Mouse (Mus musculus) kidney, embryonic 14.5 days (tissue): ENCODE measurements at regions not wholly inside any gene's neighbourhood (a gene's known extent, or its start where the extent isn't known, plus 50 kb on each side); places are given as distances from the start of the nearest gene placed in this dataset.

Experiments used
- ATAC-seq: fragments of 200-750 bp; cut with Nextera tagmentation; 2 replicates; pipeline ENCODE4 v1.8.0; 2017; ENCODE audit warnings: moderate number of reproducible peaks, mild to moderate bottlenecking, moderate TSS enrichment, moderate library complexity; ENCODE audit not compliant: low FRiP score, low TSS enrichment
- H3K27ac ChIP-seq: fragments of 300-500 bp; sonication (generic); 2 replicates; pipeline ENCODE4 v1.5.1; 2014; ENCODE audit warnings: low read depth, mild to moderate bottlenecking, low read length, moderate library complexity, mixed read lengths
- H3K27me3 ChIP-seq: fragments of 300-500 bp; sonication (generic); 2 replicates; pipeline ENCODE4 v1.6.1; 2014; ENCODE audit warnings: mild to moderate bottlenecking, low read length; ENCODE audit not compliant: control insufficient read depth, insufficient read depth
- H3K36me3 ChIP-seq: fragments of 300-500 bp; sonication (generic); 2 replicates; pipeline ENCODE4 v1.6.1; 2014; ENCODE audit warnings: low read length, mixed read lengths; ENCODE audit not compliant: control insufficient read depth, insufficient read depth
- H3K4me1 ChIP-seq: fragments of 300-500 bp; sonication (generic); 2 replicates; pipeline ENCODE4 v1.6.1; 2014; ENCODE audit warnings: low read length, mixed read lengths; ENCODE audit not compliant: control insufficient read depth, insufficient read depth
- H3K4me2 ChIP-seq: fragments of 300-500 bp; sonication (generic); replicated peaks from 2 replicates; pipeline ENCODE4 v1.6.1; 2014; ENCODE audit warnings: low read depth, mild to moderate bottlenecking, low read length
- H3K4me3 ChIP-seq: fragments of 300-500 bp; sonication (generic); 2 replicates; pipeline ENCODE4 v1.5.1; 2014; ENCODE audit warnings: mild to moderate bottlenecking, low read length
- H3K9ac ChIP-seq: fragments of 300-500 bp; sonication (generic); 2 replicates; pipeline ENCODE4 v1.6.1; 2014; ENCODE audit warnings: low read depth, mild to moderate bottlenecking, low read length, moderate library complexity
- H3K9me3 ChIP-seq: fragments of 300-500 bp; sonication (generic); 2 replicates; pipeline ENCODE4 v1.6.1; 2016; ENCODE audit warnings: low read length; ENCODE audit not compliant: control insufficient read depth
- WGBS: fragments of 180-500 bp; shearing (Covaris S2); extraction: QIAGEN DNeasy Blood & Tissue Kit; methylation state at CpG from one replicate; pipeline ENCODE4 v1.1.7; 2014; 5-methylcytosine and 5-hydroxymethylcytosine counted together

GRCm38 (mm10) chr13:16289633-16290032 lies 278.0 kb downstream of the Inhba start:
- Histone ChIP-seq H3K27me3 (no peaks in the 10 kb centered on the region), H3K4me2 (no peak overlapping the region), H3K4me3 (no peak overlapping the region), H3K27ac (no peak overlapping the region), H3K36me3 (no peaks in the 10 kb centered on the region), H3K9ac (no peak overlapping the region), H3K9me3 (no peaks in the 10 kb centered on the region), H3K4me1 (no peaks in the 10 kb centered on the region)
- ATAC-seq: no peak
- WGBS: 77% methylated on average over 2 of the region's 2 CpGs

GRCm38 (mm10) chr13:16290784-16291183 lies 279.1 kb downstream of the Inhba start:
- 84% methylated on average over 2 of the region's 2 CpGs for WGBS
- H3K27me3 ChIP-seq: no peaks in the 10 kb centered on the region
- H3K9ac ChIP-seq: no peak overlapping the region
- H3K36me3 ChIP-seq: no peaks in the 10 kb centered on the region
- H3K27ac ChIP-seq: no peak overlapping the region
- no peak overlapping the region for H3K4me3 ChIP-seq
- H3K9me3 ChIP-seq: no peaks in the 10 kb centered on the region
- ATAC-seq: no peak
- H3K4me2 ChIP-seq: no peak overlapping the region
- no peaks in the 10 kb centered on the region for H3K4me1 ChIP-seq

GRCm38 (mm10) chr13:16291661-16292291 lies 280.1 kb downstream of the Inhba start:
- Histone ChIP-seq H3K27me3 (no peaks in the 10 kb centered on the region), H3K4me2 (no peak overlapping the region), H3K27ac (no peak overlapping the region), H3K36me3 (no peaks in the 10 kb centered on the region), H3K4me1 (no peaks in the 10 kb centered on the region), H3K9ac (no peak overlapping the region), H3K9me3 (no peaks in the 10 kb centered on the region), H3K4me3 (no peak overlapping the region)
- 0 out of 2 replicates have a peak, but pooled peaks have one; percentile 16 for ATAC-seq
- WGBS: 79% methylated on average over 6 of the region's 6 CpGs

GRCm38 (mm10) chr13:16299756-16300155 lies 288.1 kb downstream of the Inhba start:
- H3K27ac ChIP-seq: no peak overlapping the region
- H3K36me3 ChIP-seq: no peaks in the 10 kb centered on the region
- no peak overlapping the region for H3K4me2 ChIP-seq
- WGBS: 69% methylated on average over 2 of the region's 2 CpGs
- H3K9me3 ChIP-seq: no peaks in the 10 kb centered on the region
- no peaks in the 10 kb centered on the region for H3K4me1 ChIP-seq
- H3K27me3 ChIP-seq: no peaks in the 10 kb centered on the region
- ATAC-seq: no peak
- H3K9ac ChIP-seq: no peak overlapping the region
- no peak overlapping the region for H3K4me3 ChIP-seq

- Histone ChIP-seq H3K36me3 (no peaks in the 10 kb centered on the region), H3K4me3 (no peak overlapping the region), H3K4me1 (no peaks in the 10 kb centered on the region), H3K4me2 (no peak overlapping the region), H3K9ac (no peak overlapping the region), H3K27ac (no peak overlapping the region), H3K27me3 (no peaks in the 10 kb centered on the region), H3K9me3 (no peaks in the 10 kb centered on the region)
- WGBS: 90% methylated on average over 2 of the region's 2 CpGs
- ATAC-seq: no peak
Observed at GRCm38 (mm10) chr13:16314669-16315068, 303.0 kb downstream of the Inhba start.

GRCm38 (mm10) chr13:16315689-16316088 lies 304.0 kb downstream of the Inhba start:
- no peaks in the 10 kb centered on the region for H3K36me3 ChIP-seq
- H3K9me3 ChIP-seq: no peaks in the 10 kb centered on the region
- 75% methylated on average over 2 of the region's 2 CpGs for WGBS
- no peak overlapping the region for H3K9ac ChIP-seq
- no peak overlapping the region for H3K4me3 ChIP-seq
- no peaks in the 10 kb centered on the region for H3K4me1 ChIP-seq
- H3K27ac ChIP-seq: no peak overlapping the region
- no peaks in the 10 kb centered on the region for H3K27me3 ChIP-seq
- no peak for ATAC-seq
- no peak overlapping the region for H3K4me2 ChIP-seq

- H3K9ac ChIP-seq: no peak overlapping the region
- H3K27me3 ChIP-seq: no peaks in the 10 kb centered on the region
- H3K4me3 ChIP-seq: no peak overlapping the region
- H3K9me3 ChIP-seq: no peaks in the 10 kb centered on the region
- ATAC-seq: no peak
- no peak overlapping the region for H3K4me2 ChIP-seq
- WGBS: 93% methylated on average over 2 of the region's 2 CpGs
- no peaks in the 10 kb centered on the region for H3K36me3 ChIP-seq
- H3K4me1 ChIP-seq: no peaks in the 10 kb centered on the region
- H3K27ac ChIP-seq: no peak overlapping the region
Observed at GRCm38 (mm10) chr13:16316581-16316980, 304.9 kb downstream of the Inhba start.

GRCm38 (mm10) chr13:16317412-16317811 lies 305.8 kb downstream of the Inhba start:
- no peaks in the 10 kb centered on the region for H3K36me3 ChIP-seq
- H3K27ac ChIP-seq: no peak overlapping the region
- H3K4me1 ChIP-seq: no peaks in the 10 kb centered on the region
- no peak overlapping the region for H3K4me3 ChIP-seq
- no peaks in the 10 kb centered on the region for H3K9me3 ChIP-seq
- no peak; the same call in 1 of the 2 replicates for ATAC-seq
- no peak overlapping the region for H3K4me2 ChIP-seq
- 59% methylated on average over 3 of the region's 3 CpGs for WGBS
- no peak overlapping the region for H3K9ac ChIP-seq
- H3K27me3 ChIP-seq: no peaks in the 10 kb centered on the region

GRCm38 (mm10) chr13:16320392-16320791 lies 308.7 kb downstream of the Inhba start:
- H3K9ac ChIP-seq: no peak overlapping the region
- H3K4me1 ChIP-seq: no peaks in the 10 kb centered on the region
- H3K4me3 ChIP-seq: no peak overlapping the region
- H3K36me3 ChIP-seq: no peaks in the 10 kb centered on the region
- ATAC-seq: no peak
- 90% methylated on average over 4 of the region's 4 CpGs for WGBS
- H3K27me3 ChIP-seq: no peaks in the 10 kb centered on the region
- no peak overlapping the region for H3K4me2 ChIP-seq
- no peaks in the 10 kb centered on the region for H3K9me3 ChIP-seq
- H3K27ac ChIP-seq: no peak overlapping the region
